Mouse (Mus musculus) spleen, postnatal 10 days (tissue): ENCODE measurements around the gene Lipa.

Experiments used
- DNase-seq, 2 experiments: peaks; one replicate each; pipeline ENCODE4 v3.0.0; 2021 to 2022; ENCODE audit warnings: low spot score in 2 of 2

The Lipa gene

DNA sequence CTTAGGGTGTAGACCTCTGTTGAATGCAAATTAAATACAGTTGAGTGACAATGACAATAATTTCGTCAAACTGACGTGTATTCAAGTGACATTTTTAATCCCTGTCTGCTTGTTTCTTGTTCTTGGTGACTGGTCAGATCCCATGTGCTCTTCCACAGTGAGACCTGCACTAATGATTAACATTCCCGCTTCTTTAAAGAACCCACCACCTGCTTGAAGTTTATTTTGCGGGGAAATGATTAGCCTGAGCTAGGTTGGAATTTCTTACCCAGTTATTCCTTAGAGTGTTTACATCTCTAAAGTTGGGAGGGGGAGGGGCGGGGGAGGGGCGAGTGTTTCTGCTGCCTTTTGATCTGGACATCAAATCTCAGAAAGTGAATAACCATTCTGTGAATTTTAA lies 59.1 kb downstream of the Lipa start:
- DNase-seq: no peak

DNA sequence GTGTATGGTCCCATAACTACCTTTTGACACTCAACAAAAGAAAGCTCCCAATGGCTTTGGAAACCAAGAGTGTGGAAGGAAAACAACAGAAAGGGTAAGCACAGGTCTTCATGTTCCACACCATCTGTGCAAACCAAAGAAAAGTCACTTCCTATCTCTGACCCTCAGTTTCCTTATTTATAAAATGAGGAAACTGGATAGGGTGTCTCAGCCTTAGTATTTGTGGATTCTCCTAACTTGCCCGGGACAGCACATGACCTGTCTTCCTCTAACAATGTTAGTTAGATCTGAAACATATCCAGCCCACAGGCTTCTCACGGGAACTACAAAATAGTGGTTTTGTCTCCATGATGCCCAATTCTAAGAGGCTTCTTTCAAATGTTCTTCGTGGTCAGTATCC lies 62.8 kb downstream of the Lipa start:
- DNase-seq: no peak

DNA sequence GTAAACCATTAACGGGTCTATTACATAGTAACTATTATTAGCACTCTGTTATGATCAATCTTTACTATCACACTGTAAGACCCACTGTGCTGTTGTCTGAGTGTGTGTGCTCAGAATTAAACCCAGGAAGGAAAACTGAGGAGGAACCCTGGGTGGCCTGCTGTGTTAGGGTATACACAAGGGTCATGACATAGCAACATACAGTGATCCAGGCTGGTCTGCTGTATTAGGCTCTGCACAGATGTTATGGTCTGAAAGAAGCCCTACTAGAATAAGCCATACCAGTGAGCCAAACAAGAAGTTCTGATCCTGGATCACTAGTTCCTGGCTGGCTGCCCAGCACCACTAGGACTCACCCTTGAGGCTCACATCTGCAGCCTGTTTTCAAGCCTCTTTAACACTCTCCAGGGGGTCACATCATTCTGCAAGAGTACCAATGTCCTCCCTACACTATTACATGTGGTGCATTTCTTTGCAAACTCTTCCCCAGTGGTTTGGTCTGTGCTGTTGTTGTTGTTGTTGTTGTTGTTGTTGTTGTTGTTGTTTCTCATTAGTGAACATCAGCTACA lies 65.7 kb downstream of the Lipa start:
- DNase-seq: no peak

DNA sequence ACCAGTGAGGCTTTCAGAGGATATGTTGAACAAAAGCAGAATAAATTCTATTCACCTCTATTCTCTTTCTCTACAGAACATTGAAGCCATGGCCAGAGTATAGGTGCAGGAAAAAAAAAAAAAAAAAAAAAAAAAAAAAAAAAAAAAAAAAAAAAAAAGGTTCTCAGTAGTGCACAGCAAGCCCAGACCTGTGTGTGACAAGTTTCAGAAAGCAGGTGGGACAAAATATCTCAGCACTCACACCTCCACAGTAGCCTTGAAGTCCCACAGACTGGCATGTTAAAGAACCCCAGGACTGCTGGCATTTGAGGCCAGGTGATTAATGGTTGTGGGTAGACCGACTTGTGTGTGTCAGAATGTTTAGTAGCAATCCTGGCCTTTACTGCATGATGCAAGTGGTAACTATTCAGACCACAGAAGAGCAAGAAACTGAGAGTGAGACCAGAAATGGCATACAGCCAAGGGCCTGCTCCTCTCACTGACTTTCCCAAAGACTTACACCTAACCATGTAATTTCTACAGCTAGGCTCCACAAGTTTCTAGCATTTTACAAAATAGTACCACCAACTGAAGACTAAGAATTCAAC lies 76.4 kb downstream of the Lipa start:
- DNase-seq: no peak

DNA sequence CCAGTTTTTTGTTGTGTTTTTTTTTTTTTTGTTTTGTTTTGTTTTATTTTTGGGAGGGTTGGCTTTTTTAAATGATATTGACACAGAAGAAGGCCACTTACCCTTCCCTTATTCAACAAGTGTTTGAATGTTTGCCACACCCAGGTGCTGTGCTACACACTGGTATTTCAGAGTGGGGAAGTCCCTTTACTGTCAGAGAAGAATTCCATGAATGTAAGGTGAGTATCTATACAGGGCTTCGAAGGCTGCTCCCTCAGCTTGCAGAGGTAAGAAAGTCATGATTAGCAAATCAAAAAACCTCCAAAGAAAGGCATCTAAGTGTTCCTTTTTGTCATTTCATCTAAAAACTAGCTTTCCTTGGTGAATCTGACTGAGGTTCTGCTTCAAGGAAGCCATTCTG lies 78.4 kb downstream of the Lipa start:
- no peak for DNase-seq

DNA sequence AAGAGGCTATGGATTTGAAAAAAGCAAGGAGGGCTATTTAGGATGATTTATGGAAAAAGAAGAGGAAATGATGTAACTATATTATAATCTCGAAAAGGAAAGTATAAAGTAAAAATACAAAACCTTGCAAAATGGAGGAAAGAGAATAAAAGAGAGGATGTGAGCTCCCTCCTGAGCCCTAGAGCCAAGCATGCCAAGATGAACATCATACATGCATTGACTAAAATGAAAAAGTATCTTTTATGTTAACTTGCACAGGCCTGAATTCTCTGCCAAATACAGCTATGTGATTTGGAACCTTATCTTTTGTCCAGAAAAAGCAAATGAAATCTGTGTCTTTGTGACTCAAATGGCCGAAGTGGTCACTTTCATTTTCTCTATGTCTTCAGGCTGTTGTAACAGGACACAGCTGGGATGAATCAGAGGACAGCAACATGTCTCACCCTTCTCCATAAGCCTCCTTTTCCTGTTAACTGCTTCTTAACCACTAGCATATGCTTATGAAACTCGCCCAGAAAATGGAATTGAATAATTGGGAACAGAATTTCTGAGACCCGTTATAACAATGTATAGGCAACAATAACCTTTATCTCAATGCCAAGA lies 81.8 kb downstream of the Lipa start:
- DNase-seq: no peak

DNA sequence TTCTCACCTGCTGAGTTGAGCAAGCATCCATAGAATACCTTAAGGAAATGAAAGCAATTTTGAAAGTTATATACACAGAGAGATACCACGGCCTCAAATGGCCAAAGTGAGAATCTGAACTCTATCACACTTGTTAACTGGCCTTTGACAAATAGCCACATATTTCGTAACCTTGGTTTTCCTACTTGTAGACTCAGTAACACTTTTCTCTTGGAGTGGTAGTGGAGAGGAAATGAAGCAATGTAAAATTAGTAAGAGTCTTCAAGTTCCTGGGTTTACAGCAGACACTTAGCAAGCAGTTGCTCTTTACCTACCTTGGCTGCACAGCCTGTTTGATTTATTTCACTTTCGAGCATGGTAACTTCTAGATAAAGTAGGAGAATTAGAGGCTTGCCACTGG lies 82.5 kb downstream of the Lipa start:
- no peak for DNase-seq
